Mouse (Mus musculus) liver, embryonic 14.5 days (tissue): Measurements from ENCODE around the gene Shtn1.

Experiments
- CTCF ChIP-seq: IDR thresholded peaks from 2 replicates; pipeline ENCODE4 v1.5.1; 2016; ENCODE audit warnings: antibody characterized with exemption, low read depth, control low read depth
- EP300 ChIP-seq: IDR thresholded peaks from 2 replicates; pipeline ENCODE4 v1.6.1; 2016; ENCODE audit warnings: antibody characterized with exemption, low read depth

DNA sequence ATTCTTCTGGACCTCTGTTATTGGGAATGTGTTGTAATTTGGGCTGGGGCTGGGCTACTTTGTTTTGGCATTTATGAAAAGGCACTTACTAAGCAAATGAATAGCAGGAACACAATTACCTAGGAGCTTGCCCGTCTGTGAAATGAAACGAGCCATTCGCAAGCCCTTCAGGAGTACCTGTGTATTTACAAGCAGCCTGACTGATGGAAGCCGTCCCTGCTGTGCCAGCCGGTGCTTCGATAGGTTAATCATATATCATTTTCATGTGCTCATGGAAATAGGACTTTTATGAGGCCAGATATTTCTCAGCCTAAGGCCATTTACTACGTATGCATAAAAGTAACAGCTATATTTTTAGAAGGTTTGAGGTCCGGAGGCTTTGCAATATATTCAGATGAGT lies 112.9 kb downstream of the Shtn1 start:
- no peak for TF ChIP-seq EP300
- TF ChIP-seq CTCF = no peak
